Mouse (Mus musculus) mesoderm, embryonic 11.5 days (tissue): ENCODE measurements around the gene Fsd1l.

Source experiments
- DNase-seq: peaks from one replicate; pipeline ENCODE4 v3.0.0-alpha.2; 2012; ENCODE audit warnings: low read depth, low spot score

Fsd1l gene

GRCm38 (mm10) chr4:53738956-53739616 is 107.8 kb downstream of the Fsd1l start:
- peak; percentile 50 for DNase-seq

DNA sequence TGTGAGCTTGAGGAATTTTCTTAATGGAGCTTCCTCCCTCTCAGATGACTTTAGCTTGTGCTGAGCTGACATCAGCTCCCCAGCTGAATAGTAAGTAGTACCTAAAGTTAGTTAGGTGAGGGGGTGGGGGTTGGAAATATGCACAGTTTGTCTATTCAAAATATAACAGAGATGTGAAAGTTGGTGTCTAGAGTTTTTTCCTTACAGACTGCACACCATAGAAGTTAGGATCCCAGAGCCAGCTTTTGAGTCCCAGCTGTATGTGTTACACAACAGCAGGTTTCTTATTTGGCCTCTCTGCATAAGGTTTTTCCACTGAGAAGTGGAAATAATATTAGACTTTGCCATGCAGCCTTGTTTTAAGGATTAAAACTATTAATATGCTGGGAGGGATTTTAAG is 118.6 kb downstream of the Fsd1l start:
- no peak for DNase-seq

- no peak for DNase-seq
These were observed 119.3 kb downstream of the Fsd1l start for GRCm38 (mm10) chr4:53750391-53751120.
